Mouse (Mus musculus) central nervous system, embryonic 11.5 days (tissue): ENCODE measurements around the gene Pgap3. TPM values are rescaled to one million over a fixed set of nuclear protein-coding genes. Genes with fewer than 3 reads are reported as not detected.

ENCODE experiments used
- polyA plus RNA-seq: library from polyadenylated mRNA; depleted of rRNA; stranded (reverse); fragments of >200 nt; gene quantifications from 2 replicates; pipeline ENCODE4 v1.2.3, GENCODE M21; 2012; rRNA removed

Pgap3 gene
- polyA plus RNA-seq: 6.9 and 11.2 TPM in 2 replicates

GRCm38 (mm10) chr11:98400161-98400726 lies at the start of gene Pgap3:
TSS of gene Pgap3 (minus strand) at chr11:98400490.

DNA sequence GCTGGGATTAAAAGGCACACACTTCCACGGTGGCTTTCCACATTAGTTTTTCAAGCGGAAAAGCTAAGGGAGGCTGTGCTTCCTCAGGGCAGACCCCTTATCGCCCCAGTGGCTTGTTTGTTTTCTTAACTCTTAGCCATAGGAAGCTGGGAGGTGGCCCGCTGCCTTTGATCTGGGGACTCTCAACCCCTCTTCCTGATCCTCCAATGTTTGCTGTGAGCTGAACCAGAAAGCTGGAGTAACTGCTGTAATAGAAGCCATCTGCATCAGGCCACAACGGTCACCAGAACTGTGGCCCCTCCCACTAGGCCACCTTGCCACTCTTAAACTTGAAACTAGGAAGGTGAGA lies 45.9 kb upstream of the Pgap3 start, which contains the start of gene Grb7:
Gene Grb7 (plus strand): TSS at position 182 of the 349 bp plus-strand sequence.

GRCm38 (mm10) chr11:98438331-98439158 lies 38.3 kb upstream of the Pgap3 start, which contains the start of gene Mien1:
TSS of gene Mien1 (minus strand) at chr11:98438991.

DNA sequence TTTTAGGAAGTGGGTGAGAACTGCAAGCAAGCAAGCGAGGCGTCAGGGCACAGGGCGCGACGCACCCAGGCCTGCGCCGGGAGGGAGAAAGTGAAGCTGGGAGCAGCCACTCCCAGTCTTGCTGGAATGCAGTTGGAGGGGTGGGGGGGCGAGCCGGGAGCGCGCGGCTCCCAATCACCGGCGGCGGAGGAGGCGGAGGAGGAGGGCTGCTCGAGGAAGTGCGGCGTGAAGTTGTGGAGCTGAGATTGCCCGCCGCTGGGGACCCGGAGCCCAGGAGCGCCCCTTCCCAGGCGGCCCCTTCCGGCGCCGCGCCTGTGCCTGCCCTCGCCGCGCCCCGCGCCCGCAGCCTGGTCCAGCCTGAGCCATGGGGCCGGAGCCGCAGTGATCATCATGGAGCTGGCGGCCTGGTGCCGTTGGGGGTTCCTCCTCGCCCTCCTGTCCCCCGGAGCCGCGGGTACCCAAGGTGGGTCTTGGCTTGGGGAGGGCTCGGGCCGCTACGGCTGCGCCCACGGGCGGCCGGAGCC lies 12.0 kb upstream of the Pgap3 start, which contains the start of gene Erbb2:
Gene Erbb2 (plus strand): TSS at position 198 of the 524 bp plus-strand sequence.

DNA sequence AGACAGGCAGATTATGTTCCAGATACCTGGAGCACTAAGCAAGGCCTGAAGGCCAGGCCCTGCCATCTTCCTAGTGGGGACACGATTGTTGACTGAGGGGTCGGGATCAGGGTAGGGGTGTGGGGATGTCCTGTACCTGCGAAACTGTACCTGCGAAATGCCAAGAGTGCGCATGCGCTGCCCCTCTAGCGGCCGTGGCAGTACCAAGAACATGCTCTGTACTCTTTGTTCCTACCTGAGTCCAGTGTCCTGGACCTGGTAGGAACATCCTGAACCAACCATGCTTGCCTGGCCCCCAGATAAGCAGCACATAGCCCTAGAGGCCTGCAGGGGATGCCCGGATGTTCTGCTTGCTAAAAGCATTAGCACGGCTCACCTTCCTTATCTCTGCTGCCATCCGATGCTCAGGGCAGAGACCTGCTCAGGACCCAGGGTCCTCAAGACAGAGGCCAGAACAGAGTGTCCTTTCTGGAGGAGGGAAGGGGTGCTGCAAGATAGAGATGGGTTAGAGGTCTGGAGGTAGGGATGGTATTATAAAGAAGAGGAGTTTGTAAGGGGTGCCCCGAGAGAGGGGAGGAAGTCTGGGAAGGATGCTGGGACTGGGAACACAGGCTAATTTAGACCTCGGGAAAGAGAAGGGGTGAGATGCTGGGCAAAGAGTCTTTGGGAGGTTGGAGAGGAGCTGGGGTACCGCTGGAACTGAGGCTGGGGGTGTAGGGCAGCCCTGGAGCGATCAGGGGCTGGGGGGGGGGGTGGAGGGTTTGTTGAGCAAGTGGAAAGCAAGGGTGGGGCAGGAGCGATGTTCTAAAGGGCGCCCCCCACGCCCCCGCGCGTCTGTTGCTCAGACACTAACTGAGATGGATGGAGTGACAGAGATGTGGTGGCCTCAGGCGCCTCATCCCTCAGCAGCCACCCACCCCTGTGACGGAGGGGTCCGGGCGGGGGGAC lies 14.4 kb downstream of the Pgap3 start, which contains the start of gene Pnmt:
Gene Pnmt (plus strand): TSS at position 813 of the 948 bp plus-strand sequence.

GRCm38 (mm10) chr11:98383261-98384030 lies 16.8 kb downstream of the Pgap3 start, which contains the start of gene Tcap:
TSS of gene Tcap (plus strand) at chr11:98383811.

DNA sequence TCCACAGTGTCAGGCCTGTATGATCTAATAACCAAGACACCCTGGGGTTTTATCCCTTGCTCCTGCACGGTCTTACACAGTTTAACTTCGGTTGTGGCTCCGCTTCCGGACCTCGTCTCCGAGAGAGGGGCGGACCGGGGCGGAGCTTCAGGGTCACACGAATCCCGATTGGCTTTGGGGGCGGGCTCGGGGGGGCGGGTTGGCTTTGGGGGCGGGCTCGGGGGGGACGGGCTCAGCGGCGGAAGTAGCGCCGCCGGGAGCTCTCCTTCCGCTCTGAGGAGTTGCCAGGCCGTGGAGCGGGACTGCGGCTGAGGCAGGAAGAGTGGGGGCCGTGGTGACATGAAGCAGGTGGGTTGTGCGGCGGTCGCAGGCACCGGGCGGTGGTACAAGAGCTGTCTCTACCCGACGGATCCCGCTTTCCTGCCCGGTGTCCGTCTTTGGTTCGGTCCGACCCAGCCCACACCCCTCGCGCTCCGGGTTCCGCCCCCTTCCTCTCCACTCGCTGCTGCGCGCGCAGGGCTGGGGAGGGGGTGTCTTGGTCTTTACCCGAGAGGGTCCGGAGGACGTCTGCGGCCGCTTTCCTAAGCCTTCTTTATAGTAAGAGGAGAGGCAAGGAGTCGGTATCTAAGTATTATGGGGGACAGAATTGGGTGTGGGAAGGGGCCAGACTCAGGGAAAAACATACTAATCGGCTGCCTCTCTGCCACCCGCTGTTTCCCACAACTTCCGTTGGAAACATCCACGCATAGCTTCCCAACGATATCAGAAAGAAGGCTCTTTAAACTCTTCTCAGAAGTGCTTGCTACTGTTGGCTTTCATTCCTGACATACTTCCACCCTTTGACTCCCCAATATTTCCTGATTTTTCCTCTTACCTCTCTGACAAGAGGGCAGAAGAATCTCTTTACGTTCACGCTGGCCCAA lies 41.9 kb downstream of the Pgap3 start, which contains the start of gene Stard3:
Gene Stard3 (plus strand): TSS at position 208 of the 923 bp plus-strand sequence.

DNA sequence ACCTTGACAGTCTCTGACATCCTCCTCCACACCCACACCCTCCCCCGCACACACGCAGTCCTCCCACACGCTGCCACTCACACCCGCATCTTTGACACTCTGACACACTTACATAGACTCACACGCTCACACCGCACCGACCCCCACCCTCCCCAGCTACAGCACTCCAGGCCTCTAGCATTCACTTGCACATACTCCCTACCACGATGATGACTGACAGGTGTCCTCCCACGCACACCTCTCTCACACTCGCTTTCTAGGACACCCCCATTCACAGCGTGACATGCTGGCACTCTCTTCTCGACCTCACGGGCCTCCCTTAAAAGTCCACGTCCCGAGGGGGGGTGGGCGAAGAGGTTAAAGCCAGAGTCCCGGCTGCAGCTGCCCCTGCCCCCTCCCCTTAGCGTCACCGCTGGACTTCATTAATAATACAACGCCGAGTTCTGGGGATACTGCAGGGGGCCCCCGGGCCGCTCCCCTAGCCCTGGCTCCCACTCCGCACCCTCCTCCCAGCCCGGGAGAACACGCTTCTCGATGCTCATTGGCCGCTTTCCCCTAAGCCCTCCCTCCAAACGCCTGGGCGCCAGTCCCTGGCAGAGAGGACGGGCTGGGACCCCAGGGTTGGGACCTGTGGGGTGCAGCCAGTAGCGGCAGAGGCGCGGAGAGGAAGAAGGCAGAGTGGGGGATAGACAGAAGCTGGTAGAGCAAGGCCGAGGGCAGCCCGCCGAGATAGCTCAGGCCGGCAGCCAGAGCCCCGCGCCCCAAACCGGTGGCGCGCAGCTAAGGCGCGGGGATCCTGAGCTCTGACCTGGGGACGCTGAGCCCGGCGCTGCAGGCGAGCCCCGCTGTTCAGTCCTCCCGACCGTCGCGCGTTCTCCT lies 52.0 kb downstream of the Pgap3 start, which contains the start of gene Ppp1r1b:
Gene Ppp1r1b (plus strand): TSS at position 322 of the 879 bp plus-strand sequence.

Other genes starting within 250 kb of the Pgap3 start
- 38.2 and 40.9 TPM in 2 replicates for gene Med1, start 207.2 kb downstream of the Pgap3 start, polyA plus RNA-seq
- 21.6 and 29.6 TPM in 2 replicates for gene Cdk12, start 197.4 kb downstream of the Pgap3 start, polyA plus RNA-seq
- 2.1 and 3.4 TPM in 2 replicates for gene Neurod2, start 70.8 kb downstream of the Pgap3 start, polyA plus RNA-seq
- gene Ppp1r1b, start 52.1 kb downstream of the Pgap3 start, polyA plus RNA-seq: 0.65 and 1.3 TPM in 2 replicates
- 55.9 and 61.9 TPM in 2 replicates for gene Stard3, start 42.1 kb downstream of the Pgap3 start, polyA plus RNA-seq
- 3.3 and 4.0 TPM in 2 replicates for gene Tcap, start 16.7 kb downstream of the Pgap3 start, polyA plus RNA-seq
- 0.14 and 1.4 TPM in 2 replicates for gene Pnmt, start 14.0 kb downstream of the Pgap3 start, polyA plus RNA-seq
- 12.3 and 20.9 TPM in 2 replicates for gene Erbb2, start 12.0 kb upstream of the Pgap3 start, polyA plus RNA-seq
- 73.6 and 108 TPM in 2 replicates for gene Mien1, start 38.5 kb upstream of the Pgap3 start, polyA plus RNA-seq
- gene Grb7, start 45.9 kb upstream of the Pgap3 start, polyA plus RNA-seq: 3.2 and 3.3 TPM in 2 replicates
- 0.04 and 0.09 TPM in 2 replicates for gene Ikzf3, start 145.5 kb upstream of the Pgap3 start, polyA plus RNA-seq
- gene Zpbp2, start 150.6 kb upstream of the Pgap3 start, polyA plus RNA-seq: 0.09 and 0.44 TPM in 2 replicates
- 51.7 and 70.0 TPM in 2 replicates for gene Ormdl3, start 186.9 kb upstream of the Pgap3 start, polyA plus RNA-seq
- gene Lrrc3c, start 197.8 kb upstream of the Pgap3 start, polyA plus RNA-seq: not detected in 2 replicates
- 0.62 and 2.6 TPM in 2 replicates for gene Gm12355, start 225.2 kb upstream of the Pgap3 start, polyA plus RNA-seq
- not detected in 2 replicates for gene Gsdma3, start 225.9 kb upstream of the Pgap3 start, polyA plus RNA-seq
- 0.11 TPM in 1 of 2 replicates, not detected in the other for gene Gsdma2, start 246.3 kb upstream of the Pgap3 start, polyA plus RNA-seq